Mouse (Mus musculus) kidney, postnatal 10 days (tissue): ENCODE measurements around the gene Zscan20.
A peak's percentile ranks its signal among the peaks of the same experiment; 100 is the strongest.

Experiments
- DNase-seq: peaks from one replicate; pipeline ENCODE4 v3.0.0; 2021; ENCODE audit warnings: mixed read lengths

The Zscan20 gene

DNA sequence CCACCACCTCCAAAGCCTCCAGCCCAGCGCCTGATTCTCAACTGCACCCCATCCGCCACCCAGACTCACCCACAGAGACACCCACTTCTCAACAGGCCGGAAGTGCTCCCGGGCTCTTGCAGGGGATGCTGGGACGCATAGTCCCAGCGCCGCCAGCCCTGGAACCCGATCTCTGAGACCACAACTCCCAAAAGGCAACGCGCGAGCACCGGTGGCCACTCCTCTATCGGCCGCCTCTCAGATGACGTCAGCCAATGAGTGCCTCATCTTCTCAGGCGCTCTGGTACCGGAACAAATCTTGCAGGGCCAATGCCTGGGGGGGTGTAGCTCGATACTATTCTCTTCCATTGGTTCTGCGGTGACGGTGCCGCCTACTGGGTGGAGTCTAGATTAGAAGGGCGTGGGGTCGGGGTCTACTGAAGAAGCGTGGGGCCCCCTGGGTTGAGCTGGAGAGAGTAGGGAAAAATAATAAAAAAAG, at the start of gene Zscan20:
TSS of gene Zscan20 (minus strand) at position 174 of the 478 bp plus-strand sequence.
- peak; percentile 97 for DNase-seq

DNA sequence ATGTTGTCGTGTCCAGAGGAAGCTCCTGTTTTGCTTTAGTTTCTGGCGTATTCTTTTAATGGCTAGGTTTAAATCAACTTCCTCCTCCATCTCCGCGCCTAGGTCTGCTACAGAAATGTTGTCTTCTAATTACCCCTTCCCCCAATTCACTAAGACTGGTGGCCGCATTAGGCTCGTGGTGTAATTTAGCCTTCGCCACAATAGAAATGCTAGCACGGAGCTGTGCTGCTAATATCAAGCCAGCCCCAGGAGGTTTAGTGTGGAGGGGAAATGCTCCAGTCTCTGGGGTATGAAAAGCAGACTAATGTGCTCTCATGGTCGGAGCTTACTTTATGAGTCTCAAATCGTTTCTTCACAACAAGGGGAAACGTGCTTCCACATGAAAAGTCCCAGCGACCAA, 45.5 kb upstream of the Zscan20 start:
- DNase-seq, result no peak

DNA sequence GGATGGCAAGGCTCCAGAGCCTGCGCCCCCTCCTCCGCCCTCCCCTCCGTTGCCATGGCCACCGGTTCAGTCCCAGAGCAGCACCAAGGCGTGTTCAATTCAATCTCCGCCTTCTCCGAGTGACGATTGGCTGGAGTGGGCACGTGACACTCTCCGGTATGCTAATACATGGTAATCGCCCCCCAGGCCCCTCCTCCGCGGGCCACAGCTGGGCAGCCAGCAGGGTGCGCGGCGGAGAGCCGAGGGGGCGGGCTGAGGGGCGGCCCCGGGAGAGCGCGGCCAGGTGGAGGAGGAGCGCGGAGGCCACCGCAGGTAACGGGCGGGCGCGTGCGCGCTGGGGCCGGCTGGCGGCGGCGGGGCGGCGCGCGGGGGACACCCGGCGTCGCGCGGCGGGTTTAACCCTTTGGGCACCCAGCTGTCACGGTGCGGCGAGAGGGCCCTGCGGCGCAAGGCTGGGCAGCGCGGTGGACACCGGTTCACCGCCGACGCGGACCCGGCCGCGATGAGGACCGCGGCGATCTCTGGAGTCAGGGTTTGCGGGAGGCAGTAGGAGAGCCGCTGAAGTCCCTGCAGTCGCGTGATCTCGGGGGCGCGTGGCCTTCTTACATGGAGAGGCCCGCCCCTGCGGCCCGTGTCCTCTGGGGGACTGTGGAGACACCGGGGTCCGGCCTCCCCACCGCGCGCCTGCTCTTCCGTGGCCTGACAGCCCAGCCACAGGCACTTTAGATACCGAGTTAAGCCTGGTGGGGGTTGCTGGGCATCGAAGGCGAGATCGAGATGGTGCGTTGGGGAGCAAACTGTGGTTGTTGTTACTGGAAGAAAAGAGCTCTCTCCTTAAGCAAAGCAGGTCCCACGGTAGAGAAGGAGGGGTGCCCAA, 44.8 kb upstream of the Zscan20 start, which contains the start of gene Phc2:
TSS of gene Phc2 (plus strand) at position 198 of the 877 bp plus-strand sequence.
- peak; percentile 97 for DNase-seq

DNA sequence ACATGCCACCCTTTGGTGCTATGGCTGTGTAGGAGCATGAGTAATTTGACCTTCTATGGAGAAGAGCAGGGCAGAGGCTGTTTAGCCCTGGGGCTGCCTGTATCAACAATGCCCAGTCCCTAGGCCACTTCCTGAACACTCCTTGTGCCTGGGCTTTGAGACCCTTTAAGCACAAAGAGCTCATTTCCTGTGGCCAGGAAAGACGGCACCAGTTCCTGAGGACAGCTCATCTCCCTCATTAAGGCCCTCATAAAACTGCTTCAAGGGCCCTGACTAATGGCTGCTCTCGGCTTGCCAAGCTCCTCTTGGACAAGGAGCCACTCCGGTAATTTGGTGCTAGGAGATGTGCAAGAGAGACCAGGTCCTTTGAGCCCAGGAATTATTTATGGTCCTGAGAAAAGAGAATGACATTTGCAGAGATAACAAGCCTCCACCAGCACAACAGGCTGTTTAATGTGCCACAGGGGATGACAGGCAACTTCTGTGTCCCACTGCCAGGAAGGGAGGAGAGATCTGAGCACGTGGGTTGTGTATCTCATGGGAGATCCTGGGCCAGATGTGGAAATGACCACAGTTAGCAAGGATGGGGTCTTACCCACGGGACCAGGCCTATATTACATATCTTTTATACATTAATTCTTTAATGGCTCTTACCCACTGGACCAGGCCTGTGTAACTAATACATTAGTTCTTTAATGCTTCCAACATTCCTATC, 42.8 kb upstream of the Zscan20 start:
- DNase-seq, result peak; percentile 41

DNA sequence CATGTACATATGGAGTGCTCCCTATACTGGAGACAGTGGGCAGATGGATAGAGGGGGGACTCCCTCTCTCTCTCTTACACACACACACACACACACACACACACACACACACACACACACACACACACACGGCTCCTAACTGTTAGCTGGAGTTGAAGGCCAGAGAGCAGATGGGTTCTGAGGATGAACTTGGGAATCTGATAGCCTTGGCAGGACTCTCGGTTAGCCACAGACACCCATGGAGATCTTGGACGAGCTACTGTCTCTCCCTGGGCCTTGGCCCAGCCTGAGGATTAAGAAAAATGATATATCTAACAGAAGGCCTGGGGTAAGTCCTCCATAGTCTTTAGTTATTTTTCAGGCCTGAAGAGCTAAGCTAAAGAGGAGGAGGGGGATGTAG, 41.6 kb upstream of the Zscan20 start:
- no peak for DNase-seq

DNA sequence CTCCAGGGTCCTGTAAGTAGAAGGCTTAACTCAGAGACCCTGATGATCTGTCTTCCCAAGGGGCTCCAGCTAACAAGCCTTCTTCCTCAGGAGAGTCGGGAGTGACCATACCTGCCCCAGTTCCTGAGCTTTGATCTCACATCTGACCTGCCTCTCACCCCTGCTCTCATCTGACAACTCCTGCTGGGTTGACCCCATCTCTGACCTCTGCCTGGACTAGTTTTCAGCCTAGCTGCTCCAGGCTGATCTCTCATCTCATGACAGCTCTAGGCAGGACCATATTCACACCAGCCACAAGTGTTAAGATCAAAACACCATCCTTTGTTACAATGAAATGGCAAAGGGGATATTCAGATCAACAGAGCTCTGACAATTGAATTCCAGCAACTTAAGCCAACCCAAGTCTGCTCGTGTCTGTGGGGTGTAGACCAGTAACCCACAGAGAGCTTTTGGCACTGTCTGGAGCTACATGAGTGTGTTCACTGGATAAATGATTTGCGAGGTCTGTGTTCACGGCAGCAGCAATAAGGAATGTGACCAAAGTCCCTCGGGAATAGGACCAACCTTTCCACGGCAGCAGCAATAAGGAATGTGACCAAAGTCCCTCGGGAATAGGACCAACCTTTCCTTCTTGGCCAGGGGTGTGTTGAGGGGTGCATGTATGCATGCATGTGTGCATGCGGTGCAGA, 38.8 kb upstream of the Zscan20 start:
- DNase-seq, result peak; percentile 56

DNA sequence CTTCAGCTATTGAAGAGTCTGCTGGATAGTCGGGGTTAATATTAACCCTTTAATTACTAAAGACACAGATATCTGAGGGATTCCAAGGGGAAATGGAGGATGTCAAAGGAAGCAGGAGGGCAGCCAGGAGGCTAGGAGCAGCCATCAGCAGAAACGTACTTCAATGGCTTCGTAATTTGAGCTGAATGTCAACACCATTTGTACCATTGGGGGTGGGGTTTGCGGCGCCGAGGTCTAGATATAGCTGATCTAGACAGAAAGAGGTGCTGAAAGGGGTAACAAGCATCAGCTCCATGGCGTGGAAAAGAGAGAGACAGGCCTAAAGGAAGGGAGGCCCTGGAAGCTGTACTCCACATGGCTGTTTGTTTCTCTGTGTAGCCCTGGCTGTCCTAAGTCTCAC, 36.9 kb upstream of the Zscan20 start:
- no peak for DNase-seq

DNA sequence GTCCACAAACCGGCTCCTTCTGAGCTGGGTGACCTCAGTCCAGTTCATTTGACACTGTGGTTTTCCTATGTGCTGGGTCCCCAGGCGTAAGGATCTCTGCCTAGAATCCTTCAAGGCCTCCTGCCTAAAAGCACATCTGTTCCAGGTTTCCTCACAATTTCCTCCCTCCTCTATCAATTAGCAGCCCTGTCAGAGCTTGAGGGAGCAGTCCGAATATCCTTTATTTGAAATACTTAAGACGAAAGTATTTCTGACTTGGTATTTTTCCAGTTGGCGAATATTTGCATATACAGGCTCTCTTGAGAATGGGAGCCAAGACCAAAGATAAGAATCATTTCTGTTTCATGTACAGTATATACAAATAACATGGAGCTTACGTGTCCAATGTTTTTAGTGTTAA, 36.0 kb upstream of the Zscan20 start:
- DNase-seq, result no peak

DNA sequence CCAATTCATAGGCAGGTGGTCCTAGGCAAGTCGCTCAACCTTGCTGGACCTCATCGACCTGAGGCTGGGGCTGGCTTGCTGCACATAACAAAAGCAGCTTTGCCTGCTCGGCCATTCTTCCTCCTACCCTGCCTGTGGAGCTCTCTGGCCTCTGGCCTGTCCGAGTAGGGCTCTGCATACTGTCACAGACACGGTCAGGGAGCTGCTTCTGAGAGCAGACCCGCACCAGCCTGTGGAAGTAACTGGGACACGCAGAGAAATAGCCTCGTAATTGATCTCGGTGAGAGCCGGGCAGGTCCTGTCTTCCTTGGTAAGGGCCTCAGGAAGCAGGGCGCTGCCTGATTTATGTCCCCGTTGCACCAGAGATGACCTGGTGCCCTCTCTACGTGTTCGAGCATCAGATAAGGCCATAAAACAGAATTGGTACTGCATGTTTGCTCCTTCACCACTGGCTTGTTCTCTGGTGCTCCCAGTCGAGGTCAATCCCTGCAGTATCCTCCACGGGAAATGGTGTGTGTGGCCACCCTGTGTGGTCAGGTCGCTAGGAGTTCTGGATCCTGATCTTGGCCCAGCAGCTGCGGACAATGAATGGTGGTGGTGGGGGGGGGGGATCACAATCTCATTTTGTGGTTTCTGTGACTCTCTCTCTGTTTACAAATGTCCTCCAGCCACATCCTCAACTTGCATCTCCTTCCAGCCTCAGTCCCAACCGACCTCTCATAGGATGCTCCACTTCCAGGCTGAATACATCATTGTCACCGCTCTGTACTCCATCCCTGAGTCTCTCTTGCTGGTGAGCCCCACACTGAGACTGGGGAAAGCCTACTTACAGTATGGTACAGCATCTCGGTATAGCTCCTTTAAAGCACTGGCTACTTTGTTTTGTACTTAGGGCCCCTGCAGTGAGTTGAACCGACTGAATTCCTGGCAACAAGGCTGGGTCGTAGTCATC, 32.1 kb upstream of the Zscan20 start:
- no peak for DNase-seq

DNA sequence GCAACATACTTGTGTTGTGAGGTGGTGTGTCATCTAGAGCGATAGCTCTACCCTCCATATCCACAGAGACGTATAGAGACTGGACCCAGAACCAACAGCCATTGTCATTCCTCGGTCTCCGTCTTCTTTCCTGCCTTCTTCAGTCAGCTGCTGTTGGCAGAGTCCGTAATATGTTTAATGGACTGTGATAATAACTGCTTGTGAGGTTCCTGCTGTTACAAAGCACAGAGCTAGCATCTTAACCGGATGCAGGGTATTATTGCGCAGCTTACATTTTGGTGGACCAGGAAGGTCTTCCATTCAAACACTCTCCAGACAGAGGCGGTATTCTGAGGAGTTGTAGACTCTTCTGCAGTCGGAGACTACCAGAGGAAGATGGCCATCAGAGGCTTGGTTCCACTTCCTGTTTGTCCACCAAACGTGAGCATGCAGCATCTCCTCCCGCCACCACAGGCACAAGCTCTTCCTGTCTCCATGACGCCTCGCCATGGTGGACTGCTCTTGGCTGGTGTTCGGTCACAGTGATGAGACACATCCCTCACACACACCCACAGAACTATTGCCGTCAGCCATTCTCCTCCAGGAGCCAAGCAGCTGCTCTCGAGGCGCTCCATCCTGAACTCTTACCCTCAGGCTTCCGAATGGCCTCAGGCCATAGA, 28.5 kb upstream of the Zscan20 start:
- peak; percentile 41 for DNase-seq

DNA sequence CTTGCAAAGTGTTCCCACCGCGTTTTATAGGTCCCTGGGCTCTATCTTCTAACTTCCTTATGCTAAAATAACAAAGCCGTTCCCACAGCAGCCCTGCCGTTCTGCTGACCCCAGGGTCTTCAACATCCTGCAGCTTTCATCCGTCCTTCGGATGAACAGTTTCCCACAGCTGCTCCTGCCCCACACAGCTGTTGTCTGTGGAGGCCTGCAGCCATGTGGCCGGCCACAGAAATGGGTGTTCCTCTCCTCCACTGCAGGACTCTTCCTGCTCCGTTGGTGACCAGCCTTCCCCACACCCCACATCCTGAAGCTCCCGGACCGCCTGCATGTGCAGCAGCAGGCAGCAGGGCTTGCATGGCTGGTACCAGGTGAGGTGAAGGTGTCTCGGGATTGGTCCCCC, 27.4 kb upstream of the Zscan20 start:
- peak; percentile 80 for DNase-seq

DNA sequence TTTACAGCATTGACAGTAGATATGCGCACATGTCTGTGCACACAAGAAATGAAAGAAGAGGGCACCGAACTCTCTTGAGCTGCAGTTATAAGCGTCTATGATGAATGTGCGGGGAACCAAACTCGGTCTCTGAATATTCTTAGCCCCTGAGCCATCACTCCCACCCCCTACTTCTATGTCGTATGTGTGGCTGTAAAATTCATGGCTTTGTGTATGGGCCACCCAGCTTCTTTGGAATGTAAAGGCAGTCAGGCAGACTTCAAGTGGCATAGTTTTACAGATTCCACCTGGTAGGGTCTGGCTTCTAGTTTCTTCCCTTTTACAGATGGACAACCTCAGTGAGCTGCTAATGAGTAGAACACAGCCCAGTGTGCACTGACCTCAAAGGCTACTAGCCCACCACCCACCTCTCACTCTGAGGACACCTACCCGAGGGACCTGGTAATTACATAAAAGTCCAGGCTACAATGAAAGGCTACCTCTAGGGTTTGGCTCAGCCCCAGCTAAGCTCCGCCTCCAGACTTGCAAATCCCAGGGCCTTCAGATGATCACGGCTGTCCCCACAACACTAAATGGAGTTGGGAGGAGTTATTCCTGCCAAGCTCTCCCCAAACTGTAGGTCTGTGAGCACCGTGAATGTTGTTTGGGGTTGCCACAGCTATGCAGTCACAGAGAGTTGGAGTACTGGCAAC, 26.1 kb upstream of the Zscan20 start:
- peak; percentile 64 for DNase-seq

DNA sequence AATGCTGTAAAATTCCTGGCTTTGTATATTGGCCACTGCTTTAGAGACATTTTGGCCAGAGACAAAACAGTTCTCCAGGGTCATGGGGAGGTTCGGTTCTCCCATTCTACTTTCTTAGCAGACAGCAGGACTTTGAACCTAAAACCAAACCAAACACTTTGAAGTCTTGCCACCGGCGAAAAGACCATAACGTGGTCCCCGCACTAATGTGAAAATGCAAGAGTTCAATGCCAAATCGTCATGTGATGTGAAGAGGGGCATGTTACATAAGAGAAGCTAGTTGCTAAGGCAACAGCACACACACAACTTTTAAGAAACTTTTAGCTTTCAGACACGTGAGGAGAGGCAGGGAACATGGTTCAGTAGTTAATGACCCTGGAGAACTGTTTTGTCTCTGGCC, 25.6 kb upstream of the Zscan20 start:
- no peak for DNase-seq

DNA sequence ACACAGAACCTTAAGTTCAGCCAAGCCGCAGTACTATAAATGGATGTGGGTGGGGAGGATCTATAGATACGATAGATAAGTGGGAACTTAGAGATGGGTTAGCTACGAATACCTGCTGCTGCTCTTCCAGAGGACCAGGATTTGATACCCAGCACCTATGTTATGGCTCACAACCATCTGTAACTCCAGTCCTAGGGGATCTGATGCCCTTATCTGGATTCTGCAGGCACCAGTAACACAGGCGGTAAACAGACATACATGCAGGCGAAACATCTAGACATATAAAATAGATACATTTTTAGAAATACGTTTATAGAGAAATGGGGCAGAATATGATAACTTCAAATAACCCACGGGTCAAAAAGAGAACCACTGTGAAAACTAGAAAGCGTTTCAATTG, 11.2 kb upstream of the Zscan20 start:
- no peak for DNase-seq

DNA sequence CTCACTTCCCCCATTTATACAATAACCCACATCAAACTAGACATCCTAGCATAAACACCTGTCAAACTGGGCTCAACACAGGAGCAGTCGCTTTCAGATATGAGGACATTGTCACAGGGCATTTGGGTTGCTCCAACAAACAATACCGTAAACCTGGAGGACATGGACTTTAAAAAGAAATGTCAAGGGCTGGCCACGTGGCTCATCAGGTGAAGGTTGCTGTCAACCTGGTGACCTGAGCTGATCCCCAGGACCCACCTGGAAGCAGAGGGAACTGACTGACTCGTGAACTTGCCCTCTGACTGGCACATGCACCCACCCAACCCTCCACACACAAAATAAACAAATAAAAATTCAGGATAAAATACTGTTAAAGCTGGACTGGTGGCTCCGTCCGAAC, 10.7 kb upstream of the Zscan20 start:
- no peak for DNase-seq

DNA sequence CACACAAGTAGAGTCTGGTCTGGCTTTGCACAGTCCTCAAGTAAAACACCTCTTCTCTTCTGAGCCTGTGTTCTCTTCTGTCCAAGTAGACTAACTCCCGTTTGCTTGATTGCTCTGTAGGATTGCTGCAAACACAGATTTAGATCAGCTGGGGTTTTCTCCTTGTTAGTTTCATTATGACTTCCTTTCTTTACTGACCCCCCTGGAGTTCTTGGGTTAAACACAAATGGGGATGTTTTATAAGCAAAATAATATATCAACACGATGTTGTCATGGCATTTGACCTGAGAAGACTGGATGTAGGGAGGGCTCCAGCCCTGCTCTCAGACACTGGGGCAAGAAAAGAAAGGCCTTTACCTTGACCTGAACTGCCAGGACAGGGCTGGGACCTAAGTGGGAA, 9.1 kb upstream of the Zscan20 start:
- no peak for DNase-seq

DNA sequence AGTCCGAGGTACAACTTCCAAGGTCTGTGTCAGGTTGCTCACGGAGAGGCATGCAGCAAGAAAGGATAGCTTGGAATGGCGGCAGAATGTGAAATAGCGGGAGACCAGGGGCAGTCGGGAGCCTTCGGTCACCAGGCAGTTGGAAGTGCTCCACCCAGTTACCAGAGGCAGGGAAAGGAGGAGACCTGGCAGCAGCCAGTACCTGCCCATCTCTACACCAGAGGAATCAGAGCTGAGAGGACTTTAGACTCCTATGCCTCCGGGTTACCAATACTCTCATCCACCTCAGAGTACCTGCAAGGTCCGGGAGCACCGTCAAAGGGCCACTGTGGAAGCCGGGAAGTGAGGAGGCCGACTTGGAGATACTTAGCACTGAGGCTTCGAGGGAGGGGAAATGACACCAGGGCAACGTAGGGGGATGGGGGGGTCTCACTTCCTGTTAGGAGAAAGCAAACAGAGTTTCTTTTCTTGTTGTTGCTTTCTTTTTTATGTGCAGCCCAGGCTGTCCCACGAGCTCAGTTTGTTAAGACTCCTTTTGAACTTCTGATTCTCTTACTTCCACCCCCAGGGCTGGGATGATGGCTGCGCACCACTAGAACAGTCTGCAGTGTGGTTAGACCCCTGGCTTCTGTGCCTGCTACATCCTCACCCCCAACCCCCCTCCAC, 8.5 kb upstream of the Zscan20 start, which contains the start of gene Tlr12:
TSS of gene Tlr12 (minus strand) at position 374 of the 666 bp plus-strand sequence.
- peak; percentile 67 for DNase-seq

DNA sequence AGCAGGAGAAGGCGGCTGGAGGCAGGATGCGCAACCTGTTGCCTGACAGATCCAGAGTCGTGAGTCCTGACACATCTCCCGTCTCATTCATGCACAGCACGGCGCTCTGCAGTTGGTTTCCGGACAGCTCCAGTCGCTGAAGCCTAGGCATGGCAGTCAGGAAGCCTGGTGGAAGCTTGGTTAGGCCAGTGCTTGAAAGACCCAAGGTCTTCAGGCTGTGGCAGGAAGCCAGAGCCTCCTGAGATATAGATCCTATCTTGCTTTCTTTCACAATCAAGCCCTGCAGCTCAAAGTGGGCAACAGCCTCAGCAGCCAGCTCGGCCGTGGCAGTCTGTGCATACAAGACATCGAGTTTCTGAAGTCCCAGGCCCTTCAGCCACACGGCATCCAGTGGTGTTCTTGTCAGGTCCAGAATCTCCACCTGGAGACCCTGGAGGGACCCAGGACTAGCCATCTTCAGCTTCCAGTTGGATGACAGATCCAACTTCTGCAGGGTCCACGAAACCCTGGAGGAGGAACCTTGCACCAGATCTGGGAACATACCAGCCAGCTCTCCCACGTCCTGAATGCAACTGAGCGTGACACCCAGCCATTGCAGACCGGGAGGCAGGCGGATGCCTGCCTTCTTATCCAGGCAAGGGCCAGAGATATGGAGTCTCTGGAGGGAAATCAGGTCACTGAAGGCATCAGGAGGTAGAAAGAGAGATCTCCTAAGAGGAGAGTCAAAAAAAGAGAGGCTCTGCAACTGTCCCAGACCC, 7.6 kb upstream of the Zscan20 start:
- DNase-seq, result peak; percentile 54

DNA sequence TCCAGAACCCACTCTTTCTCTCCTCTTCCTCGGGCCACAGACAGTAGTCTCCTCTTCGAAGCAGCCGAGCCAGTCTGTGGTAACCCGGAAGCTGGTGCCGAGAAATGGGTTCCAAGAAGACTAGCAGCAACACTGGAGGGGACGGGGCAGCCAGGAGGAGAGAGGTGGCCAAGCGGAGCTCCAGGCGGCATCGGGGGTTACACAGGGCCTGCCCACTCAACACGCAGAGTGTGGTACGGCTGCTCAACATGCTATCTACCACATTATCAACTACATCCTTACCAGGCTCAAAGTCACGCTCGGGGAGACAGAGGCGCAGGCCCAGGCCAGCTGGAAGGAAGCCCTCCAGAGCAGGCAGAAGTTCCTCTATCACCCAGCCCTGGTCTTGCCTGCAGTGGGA, 5.9 kb upstream of the Zscan20 start:
- DNase-seq, result no peak

DNA sequence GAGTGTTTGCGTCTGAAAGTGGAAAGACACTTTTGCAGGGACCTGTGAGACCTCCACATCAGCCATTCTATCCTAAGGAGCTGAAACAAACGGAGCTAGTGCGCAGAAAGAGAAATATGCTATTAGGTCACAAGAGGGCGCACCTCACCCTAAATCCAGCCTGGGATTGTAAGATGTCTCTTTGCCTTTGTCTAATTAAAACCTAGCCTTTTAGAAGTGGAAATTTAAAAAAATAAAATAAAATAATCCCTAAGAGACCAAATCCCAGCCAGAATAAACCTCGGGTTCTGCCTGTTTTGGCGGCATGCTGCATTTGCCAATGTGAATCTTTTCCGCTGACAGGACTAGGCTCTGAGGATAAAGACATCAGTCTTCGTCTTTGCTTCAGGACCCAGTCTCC, 3.4 kb upstream of the Zscan20 start:
- peak; percentile 66 for DNase-seq
